Mouse (Mus musculus) lung, embryonic 14.5 days (tissue): ENCODE results near the gene Ehmt1. TPM values are rescaled to one million over a fixed set of nuclear protein-coding genes. Genes with fewer than 3 reads are reported as not detected.

Source experiments
- ATAC-seq: fragments of 200-750 bp; cut with Nextera tagmentation; 2 replicates; pipeline ENCODE4 v1.8.0; 2017; ENCODE audit warnings: mild to moderate bottlenecking, moderate TSS enrichment, moderate library complexity; ENCODE audit not compliant: insufficient read depth
- DNase-seq: peaks from one replicate; pipeline ENCODE4 v3.0.0-alpha.2; 2015
- H3K27ac ChIP-seq: fragments of 300-500 bp; sonication (generic); 2 replicates; pipeline ENCODE4 v1.5.1; 2014; ENCODE audit warnings: low read depth, mild to moderate bottlenecking, moderate library complexity
- H3K27me3 ChIP-seq: fragments of 300-500 bp; sonication (generic); 2 replicates; pipeline ENCODE4 v1.6.1; 2014; ENCODE audit warnings: low read length, control low read depth; ENCODE audit not compliant: insufficient read depth
- H3K36me3 ChIP-seq: fragments of 300-500 bp; sonication (generic); 2 replicates; pipeline ENCODE4 v1.6.1; 2014; ENCODE audit warnings: control low read depth; ENCODE audit not compliant: insufficient read depth
- H3K4me1 ChIP-seq: fragments of 300-500 bp; sonication (generic); 2 replicates; pipeline ENCODE4 v1.6.1; 2014; ENCODE audit warnings: antibody characterized with exemption, control low read depth; ENCODE audit not compliant: insufficient read depth
- H3K4me2 ChIP-seq: fragments of 300-500 bp; sonication (generic); 2 replicates; pipeline ENCODE4 v1.6.1; 2014; ENCODE audit warnings: mild to moderate bottlenecking
- H3K4me3 ChIP-seq: fragments of 300-500 bp; sonication (generic); 2 replicates; pipeline ENCODE4 v1.5.1; 2014; ENCODE audit warnings: low read depth, low read length
- H3K9ac ChIP-seq: fragments of 300-500 bp; sonication (generic); 2 replicates; pipeline ENCODE4 v1.6.1; 2014
- H3K9me3 ChIP-seq: fragments of 300-500 bp; sonication (generic); 2 replicates; pipeline ENCODE4 v1.6.1; 2016; ENCODE audit warnings: low read depth, low read length, control low read depth
- CTCF ChIP-seq: IDR thresholded peaks from 2 replicates; pipeline ENCODE4 v1.5.1; 2016; ENCODE audit warnings: antibody characterized with exemption, low read depth
- WGBS: fragments of 180-500 bp; shearing (Covaris S2); extraction: QIAGEN DNeasy Blood & Tissue Kit; methylation state at CpG from one replicate; pipeline ENCODE4 v1.1.7; 2014; 5-methylcytosine and 5-hydroxymethylcytosine counted together
- microRNA-seq: library from miRNA; unstranded; fragments of <30 nt; microRNA quantifications from one replicate; pipeline ENCODE4, GENCODE M21; 2016; ENCODE audit warnings: borderline number of aligned reads
- polyA plus RNA-seq: library from polyadenylated mRNA; unstranded; fragments of >200 nt; fragmentation: Nextera tagmentation; extraction: Ambion mirVana; gene quantifications from 2 replicates; pipeline ENCODE4 v1.2.1, GENCODE M21; 2014

The Ehmt1 gene
- polyA plus RNA-seq, 1 experiment from 2014 or later: 94.5 TPM

DNA sequence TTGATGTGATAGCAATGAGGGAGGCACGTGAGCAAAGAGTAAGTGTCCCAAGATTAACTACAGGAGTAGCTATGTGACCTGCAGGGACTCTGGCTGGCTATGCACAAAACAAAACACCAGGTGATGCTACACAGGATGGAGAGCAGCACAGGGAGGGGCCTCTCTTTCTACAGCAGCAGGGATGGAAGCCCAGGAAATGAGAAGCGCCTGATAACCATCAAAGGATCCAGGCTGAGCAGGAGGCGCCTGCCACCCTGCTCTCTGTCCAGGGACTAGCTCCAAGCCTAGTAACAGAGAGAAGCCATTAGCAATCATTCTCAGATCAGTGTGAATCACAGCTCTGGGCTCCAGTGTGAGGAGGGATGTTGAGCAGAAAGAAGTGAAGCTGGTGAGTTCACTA is 169.4 kb downstream of the Ehmt1 start:
- no peak overlapping the region for H3K27ac ChIP-seq
- no peak overlapping the region for H3K4me3 ChIP-seq
- no peak overlapping the region for H3K4me2 ChIP-seq
- H3K27me3 ChIP-seq: no peaks in the 10 kb centered on the region
- no peak for DNase-seq
- no peaks in the 10 kb centered on the region for H3K36me3 ChIP-seq
- no peaks in the 10 kb centered on the region for H3K4me1 ChIP-seq
- TF ChIP-seq CTCF: no peak
- H3K9ac ChIP-seq: no peak overlapping the region
- no peaks in the 10 kb centered on the region for H3K9me3 ChIP-seq
- ATAC-seq: no peak
- WGBS: 58% methylated on average over 3 of the region's 3 CpGs

DNA sequence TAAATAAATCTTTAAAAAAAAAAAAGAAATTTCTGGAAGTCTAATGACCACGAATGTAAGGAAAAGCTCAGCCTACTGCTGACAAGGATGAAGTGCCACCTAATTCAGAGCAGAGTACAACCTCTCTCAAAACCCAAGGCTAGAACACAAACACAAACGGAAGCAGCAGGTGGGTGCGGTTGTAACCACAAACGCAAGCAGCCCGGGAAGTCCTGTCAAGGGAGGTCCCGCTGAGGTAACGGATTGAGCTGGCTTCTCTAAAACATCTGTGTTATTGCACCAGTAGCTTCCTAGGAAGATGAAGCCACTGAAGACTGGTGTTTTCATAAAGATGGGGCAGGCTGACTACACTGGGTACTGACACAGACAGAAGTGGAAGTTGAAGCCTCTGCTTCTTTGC is 171.5 kb downstream of the Ehmt1 start:
- H3K4me2 ChIP-seq: no peak overlapping the region
- H3K36me3 ChIP-seq: no peaks in the 10 kb centered on the region
- WGBS: 41% methylated on average over 7 of the region's 7 CpGs
- H3K4me1 ChIP-seq: no peaks in the 10 kb centered on the region
- H3K9ac ChIP-seq: no peak overlapping the region
- ATAC-seq (no peak), DNase-seq (no peak)
- no peak overlapping the region for H3K4me3 ChIP-seq
- no peaks in the 10 kb centered on the region for H3K9me3 ChIP-seq
- no peaks in the 10 kb centered on the region for H3K27me3 ChIP-seq
- TF ChIP-seq CTCF: no peak
- H3K27ac ChIP-seq: no peak overlapping the region

Small RNA genes within 50 kb of the gene (microRNA-seq; reads per million reads assigned to microRNA genes)
- not detected for gene Gm22875

Other genes starting within 250 kb of the Ehmt1 start
- 0.05 and 0.15 TPM in 2 replicates for gene Cacna1b, start 156.5 kb downstream of the Ehmt1 start, polyA plus RNA-seq
- 76.4 and 79.2 TPM in 2 replicates for gene Arrdc1, start 15.6 kb upstream of the Ehmt1 start, polyA plus RNA-seq
- gene Zmynd19, start 30.2 kb upstream of the Ehmt1 start, polyA plus RNA-seq: 20.8 and 23.3 TPM in 2 replicates
- gene Dph7, start 42.8 kb upstream of the Ehmt1 start, polyA plus RNA-seq: 26.4 and 29.3 TPM in 2 replicates
- gene Mrpl41, start 55.5 kb upstream of the Ehmt1 start, polyA plus RNA-seq: 106 and 115 TPM in 2 replicates
- gene Pnpla7, start 56.4 kb upstream of the Ehmt1 start, polyA plus RNA-seq: 6.6 and 6.7 TPM in 2 replicates
- 59.9 and 67.8 TPM in 2 replicates for gene Nsmf, start 134.7 kb upstream of the Ehmt1 start, polyA plus RNA-seq
- gene Entpd8, start 160.7 kb upstream of the Ehmt1 start, polyA plus RNA-seq: not detected in 2 replicates
- 0.41 and 0.68 TPM in 2 replicates for gene Noxa1, start 175.5 kb upstream of the Ehmt1 start, polyA plus RNA-seq